Mouse (Mus musculus) cerebellum, adult (tissue): ENCODE data around the gene Vash2.
"Not testable (repeated sequence)": the region's sequence is repeated elsewhere in the genome, so short reads cannot be mapped to it uniquely, and the experiment has no call there.

Experiments used
- ATAC-seq: cut with Nextera tagmentation; 2 replicates; pipeline ENCODE4 v1.9.2; 2017; ENCODE audit warnings: mild to moderate bottlenecking, moderate library complexity, mixed read lengths; ENCODE audit not compliant: insufficient number of reproducible peaks, low FRiP score, low TSS enrichment

The Vash2 gene

DNA sequence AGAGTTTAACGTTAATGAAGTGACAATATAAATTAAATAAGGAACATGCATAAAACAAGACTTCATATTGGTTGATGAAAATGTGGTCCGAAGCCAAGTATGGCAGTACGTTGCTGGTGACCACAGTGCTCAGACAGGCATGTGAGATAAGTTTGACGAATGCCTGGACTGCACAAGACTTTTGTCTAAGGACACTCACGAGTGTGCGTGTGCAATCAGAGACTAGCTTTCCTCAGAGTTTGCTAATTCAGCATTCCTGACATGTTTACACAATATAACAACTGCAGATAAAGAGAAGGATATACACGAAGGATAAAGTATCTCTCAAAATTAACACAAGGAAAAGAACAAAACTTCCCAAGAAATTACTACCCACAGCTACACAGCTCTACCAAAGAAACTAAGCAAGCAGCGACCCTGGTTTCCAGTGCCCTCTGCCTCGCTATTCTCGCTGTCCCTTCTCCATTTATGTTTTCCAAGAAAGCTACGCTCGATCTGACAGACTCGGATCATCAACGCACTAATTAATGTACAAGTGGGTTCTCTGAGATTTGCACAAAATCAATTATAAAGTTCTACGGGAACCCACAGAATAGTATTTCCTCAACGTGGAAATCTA lies 51.2 kb downstream of the Vash2 start:
- peak; percentile 12; the same call in 1 of the 2 replicates for ATAC-seq

- no peak for ATAC-seq
Measured at GRCm38 (mm10) chr1:190927311-190927710, 51.8 kb downstream of the Vash2 start.

DNA sequence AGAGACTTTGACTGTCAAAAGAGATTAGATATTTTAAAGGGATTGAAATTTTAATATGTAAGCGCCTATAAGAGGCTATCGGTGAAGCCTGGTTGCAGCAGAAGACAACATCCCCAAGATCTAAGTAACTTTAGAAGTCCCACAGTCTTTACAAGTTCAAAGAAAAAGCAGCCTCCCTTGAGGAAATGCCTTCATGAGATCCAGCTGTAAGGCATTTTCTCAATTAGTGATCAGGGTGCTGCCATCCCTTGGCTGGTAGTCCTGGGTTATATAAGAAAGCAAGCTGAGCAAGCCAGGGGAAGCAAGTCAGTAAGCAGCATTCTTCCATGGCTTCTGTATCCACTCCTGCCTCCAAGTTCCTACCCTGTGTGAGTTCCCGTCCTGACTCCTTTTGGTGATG lies 54.3 kb downstream of the Vash2 start, which contains the start of gene Angel2:
Angel2 (plus strand) TSS at position 301 of the 400 bp plus-strand sequence.
- ATAC-seq, result not testable (repeated sequence)

GRCm38 (mm10) chr1:190919725-190920469 lies 59.2 kb downstream of the Vash2 start:
- no peak for ATAC-seq

- no peak for ATAC-seq
Measured at GRCm38 (mm10) chr1:190918938-190919337, 60.2 kb downstream of the Vash2 start.

GRCm38 (mm10) chr1:190912623-190913022 lies 66.5 kb downstream of the Vash2 start:
- ATAC-seq, result no peak

- peak; percentile 91 for ATAC-seq
Measured at GRCm38 (mm10) chr1:190911415-190912123, 67.5 kb downstream of the Vash2 start, which contains the start of gene Rps6kc1. TSS of gene Rps6kc1 (minus strand) at chr1:190911770.

- no peak for ATAC-seq
Measured at GRCm38 (mm10) chr1:190910836-190911235, 68.3 kb downstream of the Vash2 start.

DNA sequence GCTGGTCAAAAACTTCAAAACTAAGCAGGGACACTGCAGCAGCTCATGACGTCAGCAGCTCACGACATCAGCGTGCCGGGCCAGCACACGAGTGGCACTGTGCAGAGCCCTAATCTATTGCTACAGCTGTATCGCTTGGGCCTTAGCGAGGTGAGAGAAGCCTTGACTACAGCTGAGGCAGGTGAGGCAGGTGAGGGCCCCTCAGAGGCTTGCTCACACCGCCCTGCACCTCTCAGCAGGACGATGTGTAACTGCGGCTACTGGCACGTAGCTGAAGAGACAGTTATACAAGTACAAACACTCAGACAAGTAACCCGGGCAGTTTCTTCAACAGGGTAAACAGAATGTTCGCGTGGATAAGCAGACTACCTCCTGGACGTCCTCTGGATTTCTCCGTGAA lies 74.4 kb downstream of the Vash2 start:
- no peak for ATAC-seq

DNA sequence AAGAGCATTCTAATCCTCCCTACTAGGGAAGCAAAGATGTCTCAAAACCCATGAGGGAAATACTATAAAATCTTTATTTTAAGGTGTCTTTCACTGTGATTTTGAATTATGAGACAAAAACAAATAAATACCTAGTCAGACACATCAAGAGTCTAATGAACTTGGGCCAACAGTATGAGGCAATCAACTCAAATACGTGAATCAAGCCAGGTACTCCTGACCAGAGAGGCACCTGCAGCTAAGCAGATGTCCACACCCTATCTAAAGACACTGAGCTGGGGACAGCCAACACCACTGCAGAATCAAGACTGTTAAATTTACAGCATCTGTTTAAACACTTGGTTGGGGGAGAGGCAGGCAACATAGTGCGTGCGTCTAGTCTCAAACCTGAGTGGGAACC lies 75.0 kb downstream of the Vash2 start:
- ATAC-seq, result no peak

- no peak for ATAC-seq
Measured at GRCm38 (mm10) chr1:190901082-190901481, 78.0 kb downstream of the Vash2 start.

DNA sequence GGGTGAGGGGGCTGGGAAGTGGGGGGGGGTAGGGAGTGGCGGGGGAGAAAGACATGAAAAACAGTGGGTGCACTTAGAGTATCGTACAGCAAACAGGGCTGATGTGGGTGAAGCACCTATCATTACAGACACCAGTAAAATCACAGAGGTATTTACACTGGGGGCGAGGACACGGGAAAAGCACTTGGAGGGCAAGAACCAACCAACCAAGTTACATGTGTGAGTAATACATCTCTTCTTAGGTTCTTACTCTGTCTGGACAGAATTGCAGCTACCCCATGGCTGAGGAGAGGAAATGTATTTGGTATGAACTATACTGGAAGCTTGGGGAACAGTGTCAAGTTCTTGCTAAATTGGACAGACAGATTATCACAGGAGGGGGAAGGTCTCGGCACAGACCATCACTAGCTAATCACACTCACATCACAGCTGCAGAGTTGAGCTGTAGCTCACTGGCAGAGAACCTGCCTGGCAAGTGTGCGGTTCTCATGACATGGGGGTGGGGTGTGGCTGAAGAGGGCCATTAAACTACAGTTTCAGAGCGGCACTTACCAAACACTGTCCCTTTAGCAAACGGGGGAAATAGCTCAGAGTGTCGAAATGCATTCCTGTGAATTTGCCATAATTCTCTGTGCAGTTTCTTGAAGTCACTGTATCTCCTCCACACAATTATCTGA lies 80.1 kb downstream of the Vash2 start:
- no peak for ATAC-seq

- ATAC-seq, result no peak
Measured at GRCm38 (mm10) chr1:190898186-190898585, 80.9 kb downstream of the Vash2 start.
